Mouse (Mus musculus): ENCODE data around the gene Kirrel3. TPM values are rescaled to one million over a fixed set of nuclear protein-coding genes. Genes with fewer than 3 reads are reported as not detected.

The Kirrel3 gene
- total and polyA plus RNA-seq, 3 experiments: 0.98 TPM; not detected in 2

DNA sequence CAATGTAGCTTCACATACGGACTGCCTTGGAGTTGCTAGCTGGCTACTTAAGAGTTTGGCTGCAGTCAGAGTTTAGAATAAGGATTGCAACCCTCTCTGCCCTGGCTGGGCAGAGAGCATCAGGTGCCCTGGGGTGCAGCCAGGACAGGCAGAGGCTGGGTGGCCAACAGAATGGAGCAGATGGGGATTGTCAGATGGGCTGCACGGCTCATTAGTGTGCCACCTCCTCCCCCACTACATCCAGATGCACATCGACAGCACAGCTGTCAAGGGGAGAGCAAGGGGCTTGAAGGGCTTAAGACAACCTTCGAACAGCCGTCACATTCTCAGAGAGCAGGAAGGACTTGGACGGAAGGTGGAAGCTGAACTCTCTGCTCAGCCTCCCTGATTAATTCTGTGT is 177.7 kb downstream of the Kirrel3 start:
- DNase-seq (ENCODE audit: low spot score): no peak
- TF ChIP-seq TAL1 (conservative IDR thresholded peaks at IDR 0.05; ENCODE audit: low read depth, low read length) (no peak), POLR2AphosphoS5 (IDR thresholded peaks at IDR 0.05; ENCODE audit: insufficient replicate concordance, low read depth, low read length) (no peak), GATA1 (IDR thresholded peaks at IDR 0.05; ENCODE audit: borderline replicate concordance, low read length) (no peak), GATA2 (IDR thresholded peaks at IDR 0.05; ENCODE audit: borderline replicate concordance, low read depth, low read length) (no peak), CTCF (IDR thresholded peaks at IDR 0.05; ENCODE audit: low read depth, low read length) (no peak)
- H3K9me3 ChIP-seq (replicated peaks): peaks cover 3% of the 10 kb centered on the region; the same call in 1 of the 2 replicates
- ATAC-seq (ENCODE audit: extremely low read depth, insufficient number of reproducible peaks, low FRiP score, poor library complexity, severe bottlenecking): no peak
- H3K27me3 ChIP-seq (ENCODE audit: insufficient read depth, low read length): no peaks in the 10 kb centered on the region
- H3K36me3 ChIP-seq (replicated peaks): no peaks in the 10 kb centered on the region
- H3K4me3 ChIP-seq (ENCODE audit: low read depth, low read length): no peak overlapping the region
- no peaks in the 10 kb centered on the region for H3K4me1 ChIP-seq (ENCODE audit: insufficient read depth, low read depth, low read length)

DNA sequence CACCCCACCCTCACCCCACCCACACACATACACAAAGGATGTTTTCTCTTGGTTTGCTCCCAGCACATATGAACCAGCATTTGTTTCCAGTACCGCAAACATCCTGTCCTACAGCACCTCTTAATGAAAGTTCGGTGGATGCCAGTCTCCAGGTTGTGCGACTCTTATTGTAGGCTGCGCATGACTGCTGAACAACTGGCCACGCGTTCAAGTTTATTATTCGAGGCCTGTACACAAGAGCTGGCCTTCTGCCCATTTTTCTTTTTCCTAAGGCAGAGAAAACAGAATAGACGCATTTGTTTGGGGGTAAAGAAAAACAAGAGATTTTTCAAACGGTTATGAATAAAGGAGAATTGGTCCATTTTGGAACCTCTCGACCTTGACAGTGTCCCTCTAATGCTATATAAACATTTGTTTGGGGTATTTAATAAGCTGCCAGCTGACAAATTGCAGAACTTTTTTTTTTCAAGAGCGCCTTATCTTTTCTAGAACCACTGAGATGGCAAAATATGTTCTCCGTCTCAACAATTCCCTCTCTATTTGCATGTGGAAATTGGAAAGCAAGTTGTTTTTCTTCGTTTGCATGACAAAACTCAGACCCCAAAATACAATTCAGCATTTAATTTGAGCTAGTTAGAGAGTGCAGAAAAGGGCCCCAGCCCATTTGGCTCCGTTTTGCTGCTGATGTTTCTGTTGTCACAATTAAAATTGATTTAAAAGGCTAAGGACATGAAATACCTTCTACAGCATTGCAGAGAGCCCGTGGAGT is 179.9 kb downstream of the Kirrel3 start:
- TF ChIP-seq POLR2AphosphoS5 (IDR thresholded peaks at IDR 0.05; ENCODE audit: insufficient replicate concordance, low read depth, low read length): no peak
- no peak for TF ChIP-seq GATA1 (IDR thresholded peaks at IDR 0.05; ENCODE audit: borderline replicate concordance, low read length)
- no peak for TF ChIP-seq TAL1 (conservative IDR thresholded peaks at IDR 0.05; ENCODE audit: low read depth, low read length)
- no peak for TF ChIP-seq CTCF (IDR thresholded peaks at IDR 0.05; ENCODE audit: low read depth, low read length)
- no peak for ATAC-seq (ENCODE audit: extremely low read depth, insufficient number of reproducible peaks, low FRiP score, poor library complexity, severe bottlenecking)
- no peak for DNase-seq (ENCODE audit: low spot score)
- Histone ChIP-seq H3K4me1 (ENCODE audit: insufficient read depth, low read depth, low read length) (no peaks in the 10 kb centered on the region), H3K4me3 (ENCODE audit: low read depth, low read length) (no peak overlapping the region), H3K36me3 (replicated peaks) (no peaks in the 10 kb centered on the region), H3K27me3 (ENCODE audit: insufficient read depth, low read length) (no peaks in the 10 kb centered on the region), H3K9me3 (replicated peaks) (peaks cover 3% of the 10 kb centered on the region; the same call in 1 of the 2 replicates)

DNA sequence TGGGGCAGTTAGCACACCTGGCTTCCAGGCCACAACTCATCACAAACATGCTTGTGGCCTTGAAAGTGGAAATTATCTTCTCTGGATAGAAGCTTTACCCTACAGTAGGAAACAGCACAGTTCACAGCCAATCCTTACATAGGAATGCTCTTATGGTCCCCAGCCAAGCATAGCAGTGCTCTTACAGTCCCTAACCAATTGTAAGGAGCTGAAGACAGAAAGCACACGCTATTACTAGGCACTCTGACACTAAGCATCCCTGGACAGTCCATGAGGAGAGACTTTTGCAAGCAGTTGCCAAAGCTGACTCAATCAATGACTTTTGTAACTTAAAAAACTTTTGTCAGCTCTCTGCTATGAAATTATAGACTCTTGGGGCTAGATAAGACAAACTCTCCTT is 181.5 kb downstream of the Kirrel3 start:
- TF ChIP-seq TAL1 (conservative IDR thresholded peaks at IDR 0.05; ENCODE audit: low read depth, low read length) (no peak), POLR2AphosphoS5 (IDR thresholded peaks at IDR 0.05; ENCODE audit: insufficient replicate concordance, low read depth, low read length) (no peak), GATA2 (IDR thresholded peaks at IDR 0.05; ENCODE audit: borderline replicate concordance, low read depth, low read length) (no peak), CTCF (IDR thresholded peaks at IDR 0.05; ENCODE audit: low read depth, low read length) (no peak), GATA1 (IDR thresholded peaks at IDR 0.05; ENCODE audit: borderline replicate concordance, low read length) (no peak)
- DNase-seq (ENCODE audit: low spot score) (no peak), ATAC-seq (ENCODE audit: extremely low read depth, insufficient number of reproducible peaks, low FRiP score, poor library complexity, severe bottlenecking) (no peak)
- Histone ChIP-seq H3K9me3 (replicated peaks) (peaks cover 3% of the 10 kb centered on the region; the same call in 1 of the 2 replicates), H3K4me3 (ENCODE audit: low read depth, low read length) (no peak overlapping the region), H3K4me1 (ENCODE audit: insufficient read depth, low read depth, low read length) (no peaks in the 10 kb centered on the region), H3K36me3 (replicated peaks) (no peaks in the 10 kb centered on the region), H3K27me3 (ENCODE audit: insufficient read depth, low read length) (no peaks in the 10 kb centered on the region)

DNA sequence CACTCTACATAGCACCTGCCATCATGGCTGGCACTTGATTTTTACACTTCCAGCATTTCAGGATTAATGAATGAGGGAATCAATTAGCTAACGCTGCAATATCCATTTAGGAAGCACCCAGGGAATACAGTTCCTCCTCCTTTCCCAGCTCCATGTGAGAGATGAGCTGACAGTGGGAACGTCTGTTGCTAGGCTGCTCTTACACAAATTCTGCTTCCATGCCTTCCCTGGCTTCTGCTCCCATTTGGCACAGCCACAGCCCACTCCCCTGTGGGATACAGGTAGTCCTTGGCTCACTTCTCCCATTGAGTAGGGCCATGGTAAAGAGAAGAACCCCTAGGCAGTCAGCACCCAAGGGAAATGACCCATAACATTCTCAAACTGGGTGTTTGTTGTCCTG is 185.2 kb downstream of the Kirrel3 start:
- H3K9me3 ChIP-seq (replicated peaks): no peaks in the 10 kb centered on the region
- TF ChIP-seq GATA2 (IDR thresholded peaks at IDR 0.05; ENCODE audit: borderline replicate concordance, low read depth, low read length) (no peak), GATA1 (IDR thresholded peaks at IDR 0.05; ENCODE audit: borderline replicate concordance, low read length) (no peak), TAL1 (conservative IDR thresholded peaks at IDR 0.05; ENCODE audit: low read depth, low read length) (no peak), CTCF (IDR thresholded peaks at IDR 0.05; ENCODE audit: low read depth, low read length) (no peak), POLR2AphosphoS5 (IDR thresholded peaks at IDR 0.05; ENCODE audit: insufficient replicate concordance, low read depth, low read length) (no peak)
- DNase-seq (ENCODE audit: low spot score): no peak

DNA sequence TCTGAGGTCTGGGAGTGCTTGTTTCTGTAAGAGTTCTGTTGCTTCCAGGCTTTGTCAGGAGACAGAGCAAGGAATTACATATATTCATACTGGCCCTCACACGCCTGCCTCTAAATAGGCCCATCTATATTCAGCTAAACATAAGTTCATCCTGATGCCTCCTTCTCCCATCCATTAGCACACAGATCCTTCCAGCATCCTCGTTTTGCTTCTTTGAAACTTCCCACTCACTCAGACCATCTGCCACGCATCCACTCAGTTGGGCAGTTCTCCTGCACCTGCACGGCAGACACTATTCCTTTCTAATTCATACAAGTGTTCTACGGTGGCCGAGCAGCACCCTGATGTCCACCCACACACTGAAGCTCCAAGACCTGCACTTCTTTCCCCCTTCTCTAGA is 201.1 kb downstream of the Kirrel3 start:
- TF ChIP-seq TAL1 (conservative IDR thresholded peaks at IDR 0.05; ENCODE audit: low read depth, low read length) (no peak), CTCF (IDR thresholded peaks at IDR 0.05; ENCODE audit: low read depth, low read length) (no peak), GATA1 (IDR thresholded peaks at IDR 0.05; ENCODE audit: borderline replicate concordance, low read length) (no peak), GATA2 (IDR thresholded peaks at IDR 0.05; ENCODE audit: borderline replicate concordance, low read depth, low read length) (no peak), POLR2AphosphoS5 (IDR thresholded peaks at IDR 0.05; ENCODE audit: insufficient replicate concordance, low read depth, low read length) (no peak)
- no peaks in the 10 kb centered on the region for H3K27me3 ChIP-seq (ENCODE audit: insufficient read depth, low read length)
- ATAC-seq (ENCODE audit: extremely low read depth, insufficient number of reproducible peaks, low FRiP score, poor library complexity, severe bottlenecking): no peak

More for the DNA sequence above, 185.2 kb downstream of the Kirrel3 start:
- Histone ChIP-seq H3K4me1 (ENCODE audit: insufficient read depth, low read depth, low read length) (no peaks in the 10 kb centered on the region), H3K27me3 (ENCODE audit: insufficient read depth, low read length) (no peaks in the 10 kb centered on the region), H3K36me3 (replicated peaks) (no peaks in the 10 kb centered on the region), H3K4me3 (ENCODE audit: low read depth, low read length) (no peak overlapping the region)
- no peak for ATAC-seq (ENCODE audit: extremely low read depth, insufficient number of reproducible peaks, low FRiP score, poor library complexity, severe bottlenecking)

DNA sequence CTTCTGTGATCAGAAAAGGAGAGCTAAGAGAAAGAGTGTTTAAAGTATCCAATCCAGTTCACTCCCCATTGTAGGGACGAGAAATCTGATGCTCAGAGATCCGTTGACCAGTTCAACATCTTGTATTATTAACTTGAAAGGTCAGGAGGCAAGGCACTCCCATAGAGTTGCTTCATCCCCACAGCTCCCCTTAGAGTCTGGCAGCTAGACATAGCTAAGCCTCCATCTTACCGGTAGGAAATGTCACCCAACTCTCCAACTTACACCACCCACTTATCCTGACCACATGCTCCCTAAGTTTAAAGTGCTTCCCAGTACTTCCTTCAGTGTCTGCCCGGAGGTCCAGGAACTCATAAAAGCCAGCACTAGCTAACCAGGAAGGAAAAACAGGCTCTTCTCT is 202.7 kb downstream of the Kirrel3 start:
- DNase-seq (ENCODE audit: low spot score): no peak
- TF ChIP-seq GATA2 (IDR thresholded peaks at IDR 0.05; ENCODE audit: borderline replicate concordance, low read depth, low read length) (no peak), TAL1 (conservative IDR thresholded peaks at IDR 0.05; ENCODE audit: low read depth, low read length) (no peak), CTCF (IDR thresholded peaks at IDR 0.05; ENCODE audit: low read depth, low read length) (no peak), POLR2AphosphoS5 (IDR thresholded peaks at IDR 0.05; ENCODE audit: insufficient replicate concordance, low read depth, low read length) (no peak), GATA1 (IDR thresholded peaks at IDR 0.05; ENCODE audit: borderline replicate concordance, low read length) (no peak)
- ATAC-seq (ENCODE audit: extremely low read depth, insufficient number of reproducible peaks, low FRiP score, poor library complexity, severe bottlenecking): no peak
- H3K36me3 ChIP-seq (replicated peaks): no peaks in the 10 kb centered on the region
- H3K9me3 ChIP-seq (replicated peaks): peaks cover 6% of the 10 kb centered on the region; the same call in 1 of the 2 replicates
- no peaks in the 10 kb centered on the region for H3K4me1 ChIP-seq (ENCODE audit: insufficient read depth, low read depth, low read length)
- H3K27me3 ChIP-seq (ENCODE audit: insufficient read depth, low read length): no peaks in the 10 kb centered on the region
- no peak overlapping the region for H3K4me3 ChIP-seq (ENCODE audit: low read depth, low read length)

More for the DNA sequence above, 201.1 kb downstream of the Kirrel3 start:
- H3K4me3 ChIP-seq (ENCODE audit: low read depth, low read length): no peak overlapping the region
- H3K36me3 ChIP-seq (replicated peaks): no peaks in the 10 kb centered on the region
- no peaks in the 10 kb centered on the region for H3K4me1 ChIP-seq (ENCODE audit: insufficient read depth, low read depth, low read length)
- no peak for DNase-seq (ENCODE audit: low spot score)
- H3K9me3 ChIP-seq (replicated peaks): peaks cover 3% of the 10 kb centered on the region; the same call in 1 of the 2 replicates
